Mouse (Mus musculus) heart, postnatal 10 days (tissue): ENCODE measurements at regions not wholly inside any gene's neighbourhood (a gene's known extent, or its start where the extent isn't known, plus 50 kb on each side); places are given as distances from the start of the nearest gene placed in this dataset.
A peak's percentile ranks its signal among the peaks of the same experiment; 100 is the strongest.

ENCODE experiments used
- DNase-seq, 2 experiments: peaks; one replicate each; pipeline ENCODE4 v3.0.0; 2021
- intact Hi-C: fragments of 180-260 bp; cut with DNase I; formaldehyde crosslinking; loops from one replicate; pipeline ENCODE4 v1.15.1; 2025

GRCm38 (mm10) chr1:132820136-132820535, 59.9 kb upstream of the Lrrn2 start:
- DNase-seq, result no peak
- intact Hi-C loops, result no loop called here

GRCm38 (mm10) chr1:132818296-132818695, 61.8 kb upstream of the Lrrn2 start:
- DNase-seq, result no peak
- intact Hi-C loops, result no loop called here

- no peak for DNase-seq
- intact Hi-C loops, result no loop called here
These were observed 62.7 kb upstream of the Lrrn2 start for GRCm38 (mm10) chr1:132817366-132817765.

GRCm38 (mm10) chr1:132805543-132805942, 63.9 kb upstream of the Nfasc start:
- intact Hi-C loops, result no loop called here

GRCm38 (mm10) chr1:132803842-132804241, 62.2 kb upstream of the Nfasc start:
- intact Hi-C loops, result no loop called here
- no peak for DNase-seq

More at GRCm38 (mm10) chr1:132805543-132805942, 63.9 kb upstream of the Nfasc start:
- no peak for DNase-seq

- peak in 1 of 2 experiments; percentile 8 for DNase-seq
- intact Hi-C loops, result no loop called here
These were observed 60.8 kb upstream of the Nfasc start for GRCm38 (mm10) chr1:132802380-132802779.

- intact Hi-C loops, result no loop called here
- no peak for DNase-seq
These were observed 58.7 kb upstream of the Nfasc start for GRCm38 (mm10) chr1:132800285-132800684.

GRCm38 (mm10) chr1:132799258-132799657, 57.7 kb upstream of the Nfasc start:
- DNase-seq, result peak; percentile 37 to 53
- intact Hi-C loops, result no loop called here

- DNase-seq, result no peak
- intact Hi-C loops, result no loop called here
These were observed 52.9 kb upstream of the Nfasc start for GRCm38 (mm10) chr1:132794462-132794861.
